8 mouse cellular contexts compared by ENCODE assay signal in genomic region chr4:148040933-148041610, GRCm38 (mm10). TPM values are rescaled to one million over a fixed set of nuclear protein-coding genes. Genes with fewer than 3 reads are reported as not detected.
DNase-seq lines count a peak whose midpoint lies in the region; ATAC-seq lines count a peak whose summit lies in the region.

No protein-coding gene starts in this region.

- no peaks in the 10 kb centered on the region for H3K27me3 ChIP-seq in intestine, embryonic 16.5 days (replicated peaks; ENCODE audit: control insufficient read depth, insufficient read depth, low read length)
- no peaks in the 10 kb centered on the region for H3K27me3 ChIP-seq in liver, embryonic 16.5 days (ENCODE audit: control insufficient read depth, insufficient read depth, low read depth, low read length)
- no peaks in the 10 kb centered on the region for H3K27me3 ChIP-seq in neural tube, embryonic 13.5 days

- peaks cover 7% of the 10 kb centered on the region; the same call in 1 of the 2 replicates for H3K36me3 ChIP-seq in intestine, embryonic 16.5 days (ENCODE audit: control insufficient read depth, insufficient read depth, low read length)
- peaks cover 11% of the 10 kb centered on the region for H3K36me3 ChIP-seq in liver, embryonic 16.5 days (ENCODE audit: control insufficient read depth, insufficient read depth)
- peaks cover 30% of the 10 kb centered on the region for H3K36me3 ChIP-seq in neural tube, embryonic 13.5 days

- peaks cover 38% of the 10 kb centered on the region for H3K4me1 ChIP-seq in intestine, embryonic 16.5 days (ENCODE audit: control insufficient read depth, insufficient read depth, low read length)
- peaks cover 73% of the 10 kb centered on the region for H3K4me1 ChIP-seq in liver, embryonic 16.5 days (ENCODE audit: control insufficient read depth, low read depth, low read length)
- H3K4me1 ChIP-seq in neural tube, embryonic 13.5 days (replicated peaks): peaks cover 60% of the 10 kb centered on the region

- under 1% methylated on average over 19 of the region's 19 CpGs for WGBS in intestine, embryonic 16.5 days
- WGBS in liver, embryonic 16.5 days (ENCODE audit: insufficient replicate concordance): 3% methylated on average over 19 of the region's 19 CpGs
- under 1% methylated on average over 19 of the region's 19 CpGs for WGBS in neural tube, embryonic 13.5 days

- peak; percentile 67 for ATAC-seq in intestine, embryonic 16.5 days
- ATAC-seq in liver, embryonic 16.5 days (ENCODE audit: low read depth): peak; percentile 28
- ATAC-seq in neural tube, embryonic 13.5 days (ENCODE audit: low read depth): peak; percentile 21

- H3K4me2 ChIP-seq in intestine, embryonic 16.5 days (ENCODE audit: low read depth, low read length): peak overlapping the region; percentile 87
- peak overlapping the region; percentile 96 for H3K4me2 ChIP-seq in liver, embryonic 16.5 days (ENCODE audit: low read depth, low read length)
- H3K4me2 ChIP-seq in neural tube, embryonic 13.5 days: peak overlapping the region; percentile 90

- H3K27ac ChIP-seq in intestine, embryonic 16.5 days (ENCODE audit: low read length): peak overlapping the region; percentile 83
- peak overlapping the region; percentile 95 for H3K27ac ChIP-seq in liver, embryonic 16.5 days (ENCODE audit: low read length)
- peak overlapping the region; percentile 86 for H3K27ac ChIP-seq in neural tube, embryonic 13.5 days (replicated peaks)

- H3K9me3 ChIP-seq in intestine, embryonic 16.5 days (ENCODE audit: control insufficient read depth, low read length): no peaks in the 10 kb centered on the region
- H3K9me3 ChIP-seq in liver, embryonic 16.5 days (replicated peaks; ENCODE audit: control insufficient read depth, low read length): no peaks in the 10 kb centered on the region
- no peaks in the 10 kb centered on the region for H3K9me3 ChIP-seq in neural tube, embryonic 13.5 days

- peak overlapping the region; percentile 71 for H3K9ac ChIP-seq in intestine, embryonic 16.5 days (ENCODE audit: low read depth, low read length)
- H3K9ac ChIP-seq in liver, embryonic 16.5 days (ENCODE audit: low read depth, low read length): peak overlapping the region; percentile 78
- peak overlapping the region; percentile 79 for H3K9ac ChIP-seq in neural tube, embryonic 13.5 days

- DNase-seq in 3134 (ENCODE audit: extremely low read depth, insufficient read length, low spot score): peak; percentile 52
- DNase-seq in WW6 (ENCODE audit: low read depth, low spot score): peak; percentile 70
- peak; percentile 88 for DNase-seq in embryo, embryonic 10 days (ENCODE audit: low spot score)
- DNase-seq in gastrocnemius, postnatal 4 days (ENCODE audit: low spot score in 2 of 2): peak; percentile 50 to 80
- DNase-seq in urinary bladder, postnatal 14 days (ENCODE audit: low spot score): peak; percentile 80

- peak overlapping the region; percentile 57 for H3K4me3 ChIP-seq in intestine, embryonic 16.5 days (ENCODE audit: low read length)
- peak overlapping the region; percentile 89 for H3K4me3 ChIP-seq in liver, embryonic 16.5 days (ENCODE audit: low read depth, low read length)
- H3K4me3 ChIP-seq in neural tube, embryonic 13.5 days: peak overlapping the region; percentile 74

RNA-seq across cellular contexts. Expression of gene Mthfr, which starts 2.2 kb away (rescaled TPM):
- total RNA-seq in gastrocnemius, postnatal 4 days (2021): 10 to 100 TPM; 30.2 to 32.2 TPM
- polyA plus RNA-seq in intestine, embryonic 16.5 days (2015; fragmentation: Nextera tagmentation; extraction: Ambion mirVana): 14.3 and 19.4 TPM in 2 replicates
- polyA plus RNA-seq in liver, embryonic 16.5 days (2015; fragmentation: Nextera tagmentation; extraction: Ambion mirVana): 10.9 and 11.9 TPM in 2 replicates
- polyA plus RNA-seq in neural tube, embryonic 13.5 days (2015; fragmentation: Nextera tagmentation; extraction: Ambion mirVana): 19.9 and 20.9 TPM in 2 replicates

RNA-seq across cellular contexts. Expression of gene Clcn6, which starts 2.5 kb away (rescaled TPM):
- 10 to 100 TPM; 13.6 to 14.4 TPM for total RNA-seq in gastrocnemius, postnatal 4 days (2021)
- polyA plus RNA-seq in intestine, embryonic 16.5 days (2015; fragmentation: Nextera tagmentation; extraction: Ambion mirVana): 4.5 TPM in 2 replicates
- polyA plus RNA-seq in liver, embryonic 16.5 days (2015; fragmentation: Nextera tagmentation; extraction: Ambion mirVana): 1.4 and 1.8 TPM in 2 replicates
- 31.7 and 32.4 TPM in 2 replicates for polyA plus RNA-seq in neural tube, embryonic 13.5 days (2015; fragmentation: Nextera tagmentation; extraction: Ambion mirVana)

RNA-seq across cellular contexts. Expression of gene Nppa, which starts 40.5 kb away (rescaled TPM):
- total RNA-seq in gastrocnemius, postnatal 4 days (2021): not detected
- 0.22 and 0.51 TPM in 2 replicates for polyA plus RNA-seq in intestine, embryonic 16.5 days (2015; fragmentation: Nextera tagmentation; extraction: Ambion mirVana)
- not detected in 2 replicates for polyA plus RNA-seq in liver, embryonic 16.5 days (2015; fragmentation: Nextera tagmentation; extraction: Ambion mirVana)
- polyA plus RNA-seq in neural tube, embryonic 13.5 days (2015; fragmentation: Nextera tagmentation; extraction: Ambion mirVana): 0.36 and 6.1 TPM in 2 replicates

RNA-seq across cellular contexts. Expression of gene Agtrap, which starts 46.8 kb away (rescaled TPM):
- 10 to 100 TPM; 20.5 to 22.7 TPM for total RNA-seq in gastrocnemius, postnatal 4 days (2021)
- 19.6 and 22.2 TPM in 2 replicates for polyA plus RNA-seq in intestine, embryonic 16.5 days (2015; fragmentation: Nextera tagmentation; extraction: Ambion mirVana)
- 9.2 and 9.4 TPM in 2 replicates for polyA plus RNA-seq in liver, embryonic 16.5 days (2015; fragmentation: Nextera tagmentation; extraction: Ambion mirVana)
- polyA plus RNA-seq in neural tube, embryonic 13.5 days (2015; fragmentation: Nextera tagmentation; extraction: Ambion mirVana): 6.5 and 7.3 TPM in 2 replicates

RNA-seq across cellular contexts. Expression of gene Nppb, which starts 55.5 kb away (rescaled TPM):
- total RNA-seq in gastrocnemius, postnatal 4 days (2021): not detected
- polyA plus RNA-seq in intestine, embryonic 16.5 days (2015; fragmentation: Nextera tagmentation; extraction: Ambion mirVana): not detected in 2 replicates
- polyA plus RNA-seq in liver, embryonic 16.5 days (2015; fragmentation: Nextera tagmentation; extraction: Ambion mirVana): not detected in 2 replicates
- polyA plus RNA-seq in neural tube, embryonic 13.5 days (2015; fragmentation: Nextera tagmentation; extraction: Ambion mirVana): 0.43 TPM in 1 of 2 replicates, not detected in the other

Comparison
In these comparisons a context has a peak if more than half of its experiments do, and no peak if none do; other contexts are left out.
1. Peak in every context shown above with its lines: DNase-seq, ATAC-seq, H3K4me3 ChIP-seq and H3K27ac ChIP-seq.